Mouse (Mus musculus) frontal cortex, postnatal 14 days (tissue): Measurements from ENCODE around the gene Olfr1124.
"Not testable (repeated sequence)": the region's sequence is repeated elsewhere in the genome, so short reads cannot be mapped to it uniquely, and the experiment has no call there.

Experiments
- DNase-seq, 2 experiments: peaks; one replicate each; pipeline ENCODE4 v3.0.0; 2022; ENCODE audit warnings: low spot score in 2 of 2

Gene Olfr1124

DNA sequence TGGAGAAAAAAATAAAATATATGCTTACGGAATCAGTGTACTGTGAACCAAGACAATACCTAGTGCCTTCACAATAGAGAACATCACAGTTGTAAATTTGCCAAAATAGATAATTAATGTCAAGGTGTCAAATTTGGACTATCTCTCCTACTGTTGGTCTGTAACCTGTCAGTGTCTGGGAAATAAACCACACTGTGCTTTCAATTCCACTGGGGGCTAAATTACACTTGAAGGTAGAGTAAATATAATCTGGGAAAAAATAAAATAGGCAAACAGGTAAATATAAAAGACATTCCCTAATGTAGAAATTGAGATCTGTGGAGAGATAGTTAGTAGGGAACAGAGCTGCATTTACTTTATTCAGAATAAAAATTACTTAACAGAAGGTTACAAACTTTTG lies at the start of gene Olfr1124:
Olfr1124 (plus strand) TSS at position 301 of the 400 bp plus-strand sequence.
- DNase-seq = no peak

DNA sequence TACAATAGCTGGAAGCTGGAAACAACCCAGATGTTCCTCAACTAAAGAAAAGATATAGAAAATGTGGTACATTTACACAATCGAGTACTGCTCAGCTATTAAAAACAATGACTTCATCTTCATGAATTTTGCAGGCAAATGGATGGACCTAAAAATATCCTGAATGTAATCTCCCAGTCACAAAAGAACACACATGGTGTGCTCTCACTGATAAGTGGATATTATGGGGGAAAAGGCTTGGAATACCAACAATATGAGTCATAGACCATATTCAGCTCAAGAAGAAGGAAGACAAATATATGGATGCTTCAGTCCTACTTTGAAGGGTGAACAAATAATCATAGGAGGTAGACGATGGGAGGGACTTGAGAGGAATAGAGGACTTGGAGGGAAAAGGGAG lies 46.1 kb upstream of the Olfr1124 start:
- DNase-seq = no peak

DNA sequence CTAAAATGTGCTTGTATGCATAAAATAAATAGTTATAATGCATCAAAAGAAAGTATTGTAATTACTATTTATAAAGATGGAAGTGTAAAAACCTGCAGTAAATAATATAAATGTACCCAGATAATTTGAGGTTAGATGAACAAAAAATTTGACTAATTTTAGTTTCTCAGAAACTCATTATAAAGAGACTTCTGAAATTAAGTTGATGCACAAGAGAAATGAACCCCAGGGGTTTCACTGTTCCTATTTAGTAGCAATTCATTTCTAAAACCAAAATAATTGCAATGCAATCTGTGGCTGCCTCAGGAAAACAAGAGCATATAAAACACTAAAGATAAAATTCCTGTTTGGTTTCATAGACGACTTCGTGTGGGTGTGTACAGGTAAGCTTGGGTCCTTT lies 44.5 kb upstream of the Olfr1124 start, which contains the start of gene Olfr1122:
Olfr1122 (plus strand) TSS at position 301 of the 400 bp plus-strand sequence.
- DNase-seq = no peak

DNA sequence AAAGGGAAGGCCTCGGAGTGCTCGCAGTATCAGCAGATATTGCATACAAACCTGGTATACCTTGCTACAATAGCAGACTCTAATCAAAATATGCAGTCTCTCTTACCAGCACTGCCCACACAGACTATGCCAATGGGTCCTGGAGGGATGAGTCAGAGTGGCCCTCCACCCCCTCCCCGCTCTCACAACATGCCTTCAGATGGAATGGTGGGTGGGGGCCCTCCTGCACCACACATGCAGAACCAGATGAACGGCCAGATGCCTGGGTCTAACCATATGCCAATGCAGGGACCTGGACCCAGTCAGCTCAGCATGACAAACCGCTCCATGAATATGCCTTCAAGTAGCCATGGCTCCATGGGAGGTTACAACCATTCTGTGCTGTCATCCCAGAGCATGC lies 36.5 kb upstream of the Olfr1124 start:
- DNase-seq = not testable (repeated sequence)

DNA sequence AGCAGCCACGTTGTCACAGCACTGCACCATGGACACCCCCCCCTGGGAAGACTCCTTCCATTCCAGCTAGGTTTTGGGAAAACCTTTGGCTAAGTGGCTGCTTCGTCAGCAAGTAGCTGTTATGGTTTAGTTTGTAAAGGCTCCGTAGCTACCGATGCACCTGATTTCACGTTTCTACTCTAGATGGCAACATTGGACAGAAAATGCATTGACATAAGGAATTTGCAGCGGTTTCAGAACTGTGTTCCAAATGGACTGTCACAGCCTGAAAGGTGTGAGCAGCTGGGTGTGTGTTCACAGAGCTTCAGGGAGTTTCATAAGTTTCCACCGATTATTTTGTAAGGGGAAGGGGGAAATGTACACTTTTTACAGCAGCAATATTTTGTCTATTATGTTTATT lies 35.4 kb upstream of the Olfr1124 start:
- DNase-seq = not testable (repeated sequence)

GRCm38 (mm10) chr2:87416335-87416734 lies 13.7 kb upstream of the Olfr1124 start, which contains the start of gene Olfr1123:
Gene Olfr1123, plus strand, starts transcription at chr2:87416635.
- no peak for DNase-seq

- DNase-seq = no peak
Observed at GRCm38 (mm10) chr2:87437731-87438130, 7.7 kb downstream of the Olfr1124 start.

- DNase-seq = no peak
Observed at GRCm38 (mm10) chr2:87453662-87454061, 23.6 kb downstream of the Olfr1124 start, which contains the start of gene Olfr1126. Gene Olfr1126, plus strand, starts transcription at chr2:87453962.

DNA sequence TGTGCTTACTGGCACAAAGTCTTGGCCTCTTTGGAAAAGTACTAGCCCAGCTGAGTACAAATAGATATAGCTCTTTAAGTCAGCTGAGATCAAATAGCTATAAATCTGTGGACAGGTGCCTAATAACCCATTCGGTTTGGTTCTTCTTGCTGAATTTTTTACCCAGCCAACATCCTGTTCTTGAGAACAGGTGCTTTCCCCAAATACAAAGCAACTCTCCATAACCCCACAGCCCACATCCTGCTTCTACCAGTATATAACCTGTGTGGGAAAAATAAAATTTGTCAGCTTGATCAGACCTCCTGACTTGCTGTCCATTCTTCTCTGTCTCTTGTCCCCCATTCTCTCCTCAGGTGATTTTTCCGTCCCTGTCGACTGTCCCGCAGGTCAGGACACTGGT lies 31.7 kb downstream of the Olfr1124 start:
- no peak for DNase-seq

DNA sequence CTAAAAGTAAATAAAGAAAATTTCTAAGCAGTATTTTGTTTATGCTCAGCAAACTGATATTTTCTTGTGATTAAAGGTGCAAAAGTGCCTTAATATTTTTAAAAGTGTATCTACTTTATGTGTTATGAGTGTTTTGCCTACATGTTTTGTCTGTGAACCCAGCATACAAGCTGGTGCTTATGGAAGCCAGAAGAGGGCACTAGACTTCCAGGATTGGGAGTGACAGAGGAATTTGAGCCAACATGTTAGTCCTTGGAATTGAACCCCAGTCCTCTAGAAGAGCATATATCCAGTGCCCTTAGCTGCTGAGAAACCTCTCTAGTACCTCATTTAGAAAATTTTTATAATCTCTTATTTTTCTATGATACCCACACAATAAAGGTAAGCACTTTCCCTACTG lies 50.1 kb downstream of the Olfr1124 start:
- DNase-seq = no peak

- DNase-seq = no peak
Observed at GRCm38 (mm10) chr2:87481158-87481557, 51.1 kb downstream of the Olfr1124 start.

DNA sequence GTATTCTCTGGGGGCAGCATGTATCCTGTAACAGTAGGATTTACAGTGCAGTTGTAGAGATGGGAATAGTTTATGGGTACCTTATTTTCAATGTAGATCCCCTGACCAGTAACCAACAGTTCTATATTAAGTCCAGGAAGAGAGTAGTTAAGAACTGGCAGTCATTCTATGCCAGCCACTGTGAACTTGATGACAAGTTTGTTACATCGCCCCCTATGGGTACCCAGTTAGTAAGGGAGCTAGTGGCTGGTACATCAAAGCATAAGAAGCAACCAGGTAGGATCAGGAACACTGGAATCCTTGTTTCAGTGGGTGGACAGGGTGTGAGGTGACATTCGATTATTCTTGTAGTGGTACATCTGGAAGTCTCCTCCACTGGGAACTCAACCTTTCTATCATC lies 52.2 kb downstream of the Olfr1124 start:
- DNase-seq = no peak
